Mouse (Mus musculus) adrenal gland, adult 2 months (tissue): ENCODE measurements around the gene Ppp2r2d. TPM values are rescaled to one million over a fixed set of nuclear protein-coding genes. Genes with fewer than 3 reads are reported as not detected.

Experiments used
- DNase-seq: peaks from one replicate; pipeline ENCODE4 v3.0.0; 2021
- polyA plus RNA-seq: library from polyadenylated mRNA; depleted of rRNA; stranded (reverse); fragments of >200 nt; gene quantifications from 2 replicates; pipeline ENCODE4 v1.2.3, GENCODE M21; 2012; rRNA removed
- total RNA-seq, 2 experiments: library from RNA; stranded (reverse); gene quantifications; 2 replicates each; pipeline ENCODE4 v1.2.3; 2021

Ppp2r2d gene
- total and polyA plus RNA-seq, 3 experiments = 19.4 to 70.4 (median 64.4) TPM

DNA sequence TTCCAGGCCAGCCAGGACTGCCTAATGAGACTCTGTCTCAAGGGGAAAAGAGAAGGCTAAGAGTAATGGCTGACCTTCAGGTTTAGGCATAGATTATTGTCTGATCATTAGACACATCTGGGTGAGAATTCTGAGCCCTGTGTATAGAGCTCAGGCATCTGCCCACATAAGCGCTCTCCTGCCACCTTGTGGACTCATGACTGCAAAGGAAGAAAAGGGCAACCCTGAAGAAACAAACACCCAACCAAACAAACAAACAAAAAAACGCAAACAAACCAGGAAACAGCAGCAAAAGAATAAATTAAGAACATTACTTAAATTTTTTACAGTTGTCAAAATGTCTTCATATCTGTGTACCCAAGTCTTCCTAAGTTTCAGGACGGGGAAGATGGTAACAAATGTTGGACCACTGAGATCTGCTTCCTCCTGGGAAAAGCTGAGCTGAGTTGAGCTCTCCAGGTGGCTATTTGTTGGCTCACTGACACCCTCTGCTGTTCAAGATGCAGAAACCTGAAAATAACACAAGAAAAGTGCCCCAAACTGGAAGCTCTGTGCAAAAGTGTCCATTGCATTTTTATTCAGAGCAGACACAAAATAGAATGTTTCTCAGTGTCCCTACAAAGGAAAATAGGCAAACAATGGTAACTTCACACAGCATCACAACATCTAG is 78.0 kb downstream of the Ppp2r2d start:
- peak; percentile 44 for DNase-seq

DNA sequence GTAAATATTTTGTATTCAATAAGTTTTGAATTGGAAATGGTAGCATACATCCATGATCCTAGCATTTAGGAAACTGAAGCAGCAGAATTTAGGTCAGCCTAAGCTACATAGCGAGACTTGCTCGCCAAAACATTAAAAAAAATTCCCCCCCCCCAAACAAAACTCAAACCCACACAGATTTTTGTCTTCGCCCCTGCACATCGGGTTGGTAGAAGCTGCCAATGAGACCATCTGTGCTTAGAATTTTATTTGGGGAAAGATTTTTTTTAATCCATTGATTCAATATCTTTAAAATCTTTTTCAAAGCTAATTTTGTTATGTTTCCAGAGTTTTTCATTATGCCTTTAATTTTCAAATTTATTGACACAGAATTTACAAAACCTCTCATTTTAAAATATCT is 82.6 kb downstream of the Ppp2r2d start:
- no peak for DNase-seq

Other genes starting within 250 kb of the Ppp2r2d start
- 10 to 100 TPM; 19.9 to 30.5 TPM for gene Mapk1ip1, start 194 bp downstream of the Ppp2r2d start, total RNA-seq
- gene Mapk1ip1, start 194 bp downstream of the Ppp2r2d start, polyA plus RNA-seq = 70.2 and 70.3 TPM in 2 replicates
- gene Bnip3, start 63.4 kb downstream of the Ppp2r2d start, total RNA-seq = 100 to 1,000 TPM; 220 to 303 TPM
- gene Bnip3, start 63.4 kb downstream of the Ppp2r2d start, polyA plus RNA-seq = 107 and 126 TPM in 2 replicates
- gene Jakmip3, start 94.7 kb downstream of the Ppp2r2d start, total RNA-seq = 1 to 10 TPM; 5.2 to 7.3 TPM
- gene Jakmip3, start 94.7 kb downstream of the Ppp2r2d start, polyA plus RNA-seq = 3.4 and 6.9 TPM in 2 replicates
- 1 to 10 TPM; 1.4 to 2.8 TPM for gene Dpysl4, start 239.9 kb downstream of the Ppp2r2d start, total RNA-seq
- gene Dpysl4, start 239.9 kb downstream of the Ppp2r2d start, polyA plus RNA-seq = 0.67 and 0.73 TPM in 2 replicates